Mouse (Mus musculus): ENCODE measurements around the gene Adora3. TPM values are rescaled to one million over a fixed set of nuclear protein-coding genes. Genes with fewer than 3 reads are reported as not detected.
"Not testable (repeated sequence)": the region's sequence is repeated elsewhere in the genome, so short reads cannot be mapped to it uniquely, and the experiment has no call there.

Gene Adora3
- polyA plus RNA-seq, 1 experiment from 2014 or later: 0.16 TPM

DNA sequence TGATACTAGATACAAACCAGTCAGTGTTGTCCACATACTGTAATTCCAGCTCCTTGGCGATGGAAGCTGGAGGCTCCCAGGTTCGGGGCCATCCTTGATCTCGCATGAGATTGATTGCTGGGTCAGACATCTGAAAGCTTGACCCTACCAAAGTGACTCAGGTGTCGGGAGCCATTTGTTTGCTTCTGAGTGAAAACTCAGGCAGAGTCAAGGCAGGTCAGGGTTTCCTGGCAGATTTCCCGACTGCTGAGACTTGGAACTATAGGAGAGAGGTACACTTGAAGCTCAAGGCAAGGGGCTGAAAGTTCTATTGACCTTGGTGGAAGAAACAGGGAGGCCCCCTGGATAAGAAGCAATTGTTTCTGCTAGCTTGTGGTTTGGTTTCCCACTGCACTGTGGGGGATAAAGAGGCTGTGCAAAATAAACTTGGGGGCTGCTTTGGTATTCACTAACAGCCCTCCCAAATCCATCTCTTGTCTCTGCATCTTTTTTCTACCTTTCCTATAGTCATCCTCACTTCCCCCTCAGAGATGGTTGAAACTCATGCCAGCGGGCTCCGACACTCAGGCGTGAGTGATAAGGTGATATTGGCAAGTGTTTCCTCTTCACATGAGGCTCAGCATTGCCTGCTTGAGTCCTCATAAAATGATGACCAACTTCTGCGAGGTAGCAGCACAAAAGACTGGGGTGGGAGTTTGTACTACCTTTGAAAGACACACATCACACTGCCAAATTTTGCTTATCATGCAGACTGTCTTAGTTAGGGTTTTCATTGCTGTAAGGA, 41.6 kb downstream of the Adora3 start:
- H3K4me2 ChIP-seq (ENCODE audit: low read depth, severe bottlenecking): no peak overlapping the region
- no peak for DNase-seq (ENCODE audit: low spot score)
- 70% methylated on average over 9 of the region's 9 CpGs for WGBS
- H3K9ac ChIP-seq (ENCODE audit: low read length): no peak overlapping the region
- no peak for ATAC-seq (ENCODE audit: insufficient number of reproducible peaks, low FRiP score, low TSS enrichment, low read depth)
- H3K9me3 ChIP-seq (ENCODE audit: control insufficient read depth, low read length): no peaks in the 10 kb centered on the region
- no peak overlapping the region for H3K27ac ChIP-seq (replicated peaks; ENCODE audit: low read depth, low read length)
- no peaks in the 10 kb centered on the region for H3K36me3 ChIP-seq (ENCODE audit: control insufficient read depth, insufficient read depth, low read length)
- H3K4me3 ChIP-seq (ENCODE audit: low read depth, low read length): no peak overlapping the region
- H3K4me1 ChIP-seq (ENCODE audit: control insufficient read depth, insufficient read depth, low read length): no peaks in the 10 kb centered on the region
- H3K27me3 ChIP-seq (ENCODE audit: control insufficient read depth, insufficient read depth, low read length): no peaks in the 10 kb centered on the region

DNA sequence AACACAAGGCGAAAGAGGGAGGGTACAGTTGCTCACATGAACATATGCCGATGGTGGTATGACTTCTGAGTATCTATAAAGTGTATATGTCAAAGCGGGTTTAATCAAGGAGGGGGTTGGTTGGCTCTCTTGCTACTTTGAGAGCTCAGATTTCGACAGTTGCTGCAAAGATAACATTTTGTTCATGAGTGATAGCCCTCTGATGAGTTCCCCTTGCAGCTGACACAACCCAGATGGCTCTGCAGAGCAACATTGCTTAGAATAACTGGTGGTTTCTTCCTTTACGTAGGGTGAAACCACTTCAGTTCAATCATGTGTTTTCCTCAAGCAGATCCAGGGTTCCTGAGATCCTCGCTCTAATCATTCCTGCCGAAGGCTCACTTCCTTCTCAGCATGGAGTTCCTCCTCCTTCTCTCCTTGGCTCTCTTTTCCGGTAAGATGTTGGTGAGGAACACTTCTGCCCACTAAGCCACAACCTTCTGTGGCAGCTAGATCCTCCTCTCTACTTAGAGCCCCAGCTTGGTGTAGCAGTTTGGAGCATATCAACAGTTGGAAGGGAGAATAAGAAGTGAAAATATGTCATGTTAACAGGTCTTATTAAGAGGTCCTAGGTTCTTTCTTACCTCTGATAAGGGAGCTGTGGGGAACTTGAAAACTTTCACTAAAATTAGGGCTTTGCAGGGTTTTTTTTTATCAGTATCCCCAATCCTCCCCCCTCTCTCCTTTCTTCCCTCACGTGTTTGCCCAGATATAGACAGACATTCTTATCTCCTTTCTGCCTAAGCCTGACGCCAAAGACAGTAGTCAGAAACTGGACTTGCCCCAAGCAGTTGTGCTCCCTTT, 43.4 kb downstream of the Adora3 start:
- H3K9me3 ChIP-seq (ENCODE audit: control insufficient read depth, low read length): no peaks in the 10 kb centered on the region
- H3K9ac ChIP-seq (ENCODE audit: low read length): no peak overlapping the region
- H3K27ac ChIP-seq (replicated peaks; ENCODE audit: low read depth, low read length): no peak overlapping the region
- H3K4me2 ChIP-seq (ENCODE audit: low read depth, severe bottlenecking): no peak overlapping the region
- H3K27me3 ChIP-seq (ENCODE audit: control insufficient read depth, insufficient read depth, low read length): no peaks in the 10 kb centered on the region
- no peaks in the 10 kb centered on the region for H3K4me1 ChIP-seq (ENCODE audit: control insufficient read depth, insufficient read depth, low read length)
- DNase-seq (ENCODE audit: low spot score): no peak
- no peaks in the 10 kb centered on the region for H3K36me3 ChIP-seq (ENCODE audit: control insufficient read depth, insufficient read depth, low read length)
- H3K4me3 ChIP-seq (ENCODE audit: low read depth, low read length): no peak overlapping the region
- no peak for ATAC-seq (ENCODE audit: insufficient number of reproducible peaks, low FRiP score, low TSS enrichment, low read depth)
- 64% methylated on average over 10 of the region's 10 CpGs for WGBS

DNA sequence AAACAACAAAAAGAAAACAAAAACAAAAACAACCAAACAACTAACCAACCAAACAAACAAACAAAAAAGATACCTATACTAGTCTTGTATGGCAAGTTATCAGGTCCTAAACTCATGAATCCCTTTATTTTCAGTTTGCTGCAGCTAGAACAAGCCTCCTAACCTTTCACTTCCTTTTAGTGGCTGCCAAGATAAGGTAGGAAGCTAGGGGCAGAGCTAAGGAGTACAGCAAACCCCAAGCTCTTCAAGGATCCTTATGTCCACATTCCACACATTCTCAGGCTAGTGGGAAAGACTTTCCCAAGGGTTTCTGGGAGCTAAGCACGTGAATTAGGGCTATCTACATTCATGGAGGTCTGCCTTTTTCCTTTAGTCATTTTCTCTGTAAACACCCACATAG, 44.6 kb downstream of the Adora3 start:
- no peaks in the 10 kb centered on the region for H3K9me3 ChIP-seq (ENCODE audit: control insufficient read depth, low read length)
- no peak overlapping the region for H3K4me3 ChIP-seq (ENCODE audit: low read depth, low read length)
- DNase-seq (ENCODE audit: low spot score) (no peak), ATAC-seq (ENCODE audit: insufficient number of reproducible peaks, low FRiP score, low TSS enrichment, low read depth) (no peak)
- H3K36me3 ChIP-seq (ENCODE audit: control insufficient read depth, insufficient read depth, low read length): no peaks in the 10 kb centered on the region
- no peaks in the 10 kb centered on the region for H3K4me1 ChIP-seq (ENCODE audit: control insufficient read depth, insufficient read depth, low read length)
- H3K27me3 ChIP-seq (ENCODE audit: control insufficient read depth, insufficient read depth, low read length): no peaks in the 10 kb centered on the region
- no peak overlapping the region for H3K27ac ChIP-seq (replicated peaks; ENCODE audit: low read depth, low read length)
- H3K9ac ChIP-seq (ENCODE audit: low read length): no peak overlapping the region
- 42% methylated on average over 1 of the region's 1 CpGs for WGBS
- no peak overlapping the region for H3K4me2 ChIP-seq (ENCODE audit: low read depth, severe bottlenecking)

DNA sequence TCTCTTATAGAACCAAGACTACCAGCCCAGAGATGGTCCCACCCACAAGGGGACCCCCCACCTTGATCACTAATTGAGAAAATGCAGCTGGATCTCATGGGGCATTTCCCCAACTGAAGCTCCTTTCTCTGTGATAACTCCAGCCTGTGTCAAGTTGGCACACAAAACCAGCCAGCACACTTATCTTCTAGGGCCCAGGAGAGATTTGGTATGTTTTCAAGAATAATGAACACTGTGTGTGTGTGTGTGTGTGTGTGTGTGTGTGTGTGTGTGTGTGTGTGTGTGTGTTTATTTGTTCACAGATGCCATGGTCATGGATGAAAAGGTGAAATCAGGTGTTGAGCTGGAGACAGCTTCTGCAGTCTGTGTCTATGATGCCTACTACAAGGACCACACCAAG, 45.8 kb downstream of the Adora3 start:
- H3K4me3 ChIP-seq (ENCODE audit: low read depth, low read length); ATAC-seq (ENCODE audit: insufficient number of reproducible peaks, low FRiP score, low TSS enrichment, low read depth); H3K9me3 ChIP-seq (ENCODE audit: control insufficient read depth, low read length); H3K36me3 ChIP-seq (ENCODE audit: control insufficient read depth, insufficient read depth, low read length); H3K4me1 ChIP-seq (ENCODE audit: control insufficient read depth, insufficient read depth, low read length); H3K4me2 ChIP-seq (ENCODE audit: low read depth, severe bottlenecking); H3K27me3 ChIP-seq (ENCODE audit: control insufficient read depth, insufficient read depth, low read length); H3K9ac ChIP-seq (ENCODE audit: low read length); DNase-seq (ENCODE audit: low spot score); H3K27ac ChIP-seq (replicated peaks; ENCODE audit: low read depth, low read length): not testable (repeated sequence)

DNA sequence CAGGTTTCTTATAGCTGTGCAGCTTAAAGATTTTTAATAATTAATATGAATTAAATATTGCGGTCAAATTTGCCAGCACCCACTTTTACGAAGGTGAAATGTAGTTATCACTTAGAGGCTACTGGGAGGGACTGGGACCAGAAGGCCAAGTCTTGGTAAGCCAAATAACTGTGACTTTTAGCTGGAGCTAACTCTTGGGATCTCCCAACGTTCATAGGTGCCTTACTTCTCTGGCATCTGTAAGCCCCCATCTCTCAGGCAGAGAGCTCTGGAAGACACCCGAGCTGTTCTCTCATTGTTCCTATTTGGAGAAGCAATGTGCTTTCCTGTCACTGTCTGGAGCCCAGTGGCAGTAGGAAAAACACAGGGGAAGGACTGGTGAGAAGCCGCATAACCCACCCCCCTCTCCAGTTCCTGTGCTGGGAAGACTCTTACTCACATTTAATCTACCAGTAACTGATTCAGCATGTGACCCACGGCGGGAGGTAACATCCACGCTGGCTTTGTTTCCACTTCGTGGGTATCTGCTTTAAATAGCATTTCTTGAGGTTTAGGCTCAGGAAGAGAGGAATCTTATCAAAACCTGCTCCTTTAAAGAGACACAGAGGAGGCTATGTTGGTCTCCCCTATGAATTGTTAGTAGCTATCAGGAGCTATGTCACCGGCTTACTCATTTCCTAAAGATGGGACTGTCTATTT, 47.1 kb downstream of the Adora3 start:
- Histone ChIP-seq H3K9ac (ENCODE audit: low read length) (no peak overlapping the region), H3K9me3 (ENCODE audit: control insufficient read depth, low read length) (no peaks in the 10 kb centered on the region), H3K4me2 (ENCODE audit: low read depth, severe bottlenecking) (no peak overlapping the region), H3K27me3 (ENCODE audit: control insufficient read depth, insufficient read depth, low read length) (no peaks in the 10 kb centered on the region), H3K4me3 (ENCODE audit: low read depth, low read length) (no peak overlapping the region), H3K36me3 (ENCODE audit: control insufficient read depth, insufficient read depth, low read length) (no peaks in the 10 kb centered on the region), H3K27ac (replicated peaks; ENCODE audit: low read depth, low read length) (no peak overlapping the region), H3K4me1 (ENCODE audit: control insufficient read depth, insufficient read depth, low read length) (no peaks in the 10 kb centered on the region)
- 70% methylated on average over 10 of the region's 10 CpGs for WGBS
- DNase-seq (ENCODE audit: low spot score) (no peak), ATAC-seq (ENCODE audit: insufficient number of reproducible peaks, low FRiP score, low TSS enrichment, low read depth) (no peak)

DNA sequence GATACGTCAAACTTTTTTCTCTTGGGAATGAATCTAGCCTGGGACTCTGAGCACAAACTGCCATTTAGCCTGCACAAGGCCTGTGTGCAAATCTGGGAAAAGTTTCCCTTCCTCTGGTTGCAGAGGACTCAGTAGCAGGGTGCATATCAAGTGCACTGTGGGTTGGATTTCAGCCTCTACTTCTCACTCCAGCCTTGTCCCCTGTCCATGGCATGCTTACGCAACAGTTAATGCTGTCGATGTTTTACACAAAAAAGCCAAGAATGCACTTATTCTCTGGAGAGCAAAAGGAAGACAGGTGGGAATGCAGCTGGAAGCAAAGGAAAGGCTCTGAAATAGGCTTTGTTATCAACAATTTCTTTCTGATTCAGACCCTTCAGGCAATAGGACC, 47.7 kb downstream of the Adora3 start:
- no peak for ATAC-seq (ENCODE audit: insufficient number of reproducible peaks, low FRiP score, low TSS enrichment, low read depth)
- H3K36me3 ChIP-seq (ENCODE audit: control insufficient read depth, insufficient read depth, low read length): no peaks in the 10 kb centered on the region
- WGBS: 84% methylated on average over 3 of the region's 3 CpGs

DNA sequence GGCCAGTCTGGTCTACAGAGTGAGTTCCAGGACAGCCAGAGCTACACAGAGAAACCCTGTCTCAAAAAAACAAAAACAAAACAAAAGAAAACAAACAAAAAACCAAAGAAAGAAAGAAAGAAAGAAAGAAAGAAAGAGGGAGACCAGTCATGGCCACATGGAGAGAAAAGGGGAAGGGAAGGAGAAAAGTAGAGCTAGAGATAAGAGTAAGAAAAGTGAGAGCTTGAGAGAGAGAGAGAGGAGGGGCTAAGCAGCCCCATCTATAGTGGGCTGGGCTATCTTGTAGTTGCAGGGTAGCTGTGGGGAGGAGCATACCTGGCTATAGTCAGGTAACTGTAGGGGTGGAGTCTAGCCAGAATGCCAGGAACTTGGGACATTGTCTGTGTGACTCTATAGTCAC, 50.1 kb downstream of the Adora3 start:
- H3K4me3 ChIP-seq (ENCODE audit: low read depth, low read length); H3K4me1 ChIP-seq (ENCODE audit: control insufficient read depth, insufficient read depth, low read length); H3K9ac ChIP-seq (ENCODE audit: low read length); H3K27me3 ChIP-seq (ENCODE audit: control insufficient read depth, insufficient read depth, low read length); H3K36me3 ChIP-seq (ENCODE audit: control insufficient read depth, insufficient read depth, low read length); ATAC-seq (ENCODE audit: insufficient number of reproducible peaks, low FRiP score, low TSS enrichment, low read depth); H3K9me3 ChIP-seq (ENCODE audit: control insufficient read depth, low read length); DNase-seq (ENCODE audit: low spot score); H3K4me2 ChIP-seq (ENCODE audit: low read depth, severe bottlenecking); H3K27ac ChIP-seq (replicated peaks; ENCODE audit: low read depth, low read length): not testable (repeated sequence)

More for the DNA sequence above, 47.7 kb downstream of the Adora3 start:
- no peak for DNase-seq (ENCODE audit: low spot score)
- Histone ChIP-seq H3K4me2 (ENCODE audit: low read depth, severe bottlenecking) (no peak overlapping the region), H3K9ac (ENCODE audit: low read length) (no peak overlapping the region), H3K27ac (replicated peaks; ENCODE audit: low read depth, low read length) (no peak overlapping the region), H3K27me3 (ENCODE audit: control insufficient read depth, insufficient read depth, low read length) (no peaks in the 10 kb centered on the region), H3K9me3 (ENCODE audit: control insufficient read depth, low read length) (no peaks in the 10 kb centered on the region), H3K4me3 (ENCODE audit: low read depth, low read length) (no peak overlapping the region), H3K4me1 (ENCODE audit: control insufficient read depth, insufficient read depth, low read length) (no peaks in the 10 kb centered on the region)

DNA sequence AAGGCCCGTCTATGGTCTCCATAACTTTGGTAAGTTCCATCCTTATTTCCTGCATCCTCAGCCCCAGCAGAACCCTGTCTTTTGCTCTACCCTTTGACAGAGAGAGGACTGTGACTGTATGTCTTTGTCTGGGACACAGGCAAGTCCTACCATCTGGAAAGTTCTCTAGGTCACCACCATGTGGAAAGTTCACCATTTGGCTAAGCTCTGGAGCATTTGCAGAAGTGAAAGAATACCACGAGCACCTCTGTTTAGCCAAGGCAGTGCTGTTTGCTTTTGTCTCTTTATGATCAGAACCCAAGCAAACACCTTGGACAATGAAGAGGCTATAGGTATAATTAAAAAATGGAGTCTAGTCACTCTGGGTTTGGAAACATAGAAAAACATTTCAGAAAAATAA, 51.3 kb downstream of the Adora3 start:
- H3K9ac ChIP-seq (ENCODE audit: low read length): no peak overlapping the region
- H3K27me3 ChIP-seq (ENCODE audit: control insufficient read depth, insufficient read depth, low read length): no peaks in the 10 kb centered on the region
- DNase-seq (ENCODE audit: low spot score) (no peak), ATAC-seq (ENCODE audit: insufficient number of reproducible peaks, low FRiP score, low TSS enrichment, low read depth) (no peak)
- H3K4me2 ChIP-seq (ENCODE audit: low read depth, severe bottlenecking): no peak overlapping the region
- no peaks in the 10 kb centered on the region for H3K9me3 ChIP-seq (ENCODE audit: control insufficient read depth, low read length)
- no peaks in the 10 kb centered on the region for H3K36me3 ChIP-seq (ENCODE audit: control insufficient read depth, insufficient read depth, low read length)
- 82% methylated on average over 2 of the region's 2 CpGs for WGBS
- H3K4me1 ChIP-seq (ENCODE audit: control insufficient read depth, insufficient read depth, low read length): no peaks in the 10 kb centered on the region
- no peak overlapping the region for H3K4me3 ChIP-seq (ENCODE audit: low read depth, low read length)
- H3K27ac ChIP-seq (replicated peaks; ENCODE audit: low read depth, low read length): no peak overlapping the region
